Mouse (Mus musculus) cerebellum, adult 2 months (tissue): Measurements from ENCODE around the gene Ptprz1.

Source experiments
- CTCF ChIP-seq: fragments of 200-500 bp; IDR thresholded peaks from 2 replicates; pipeline ENCODE4 v1.5.1; 2011; ENCODE audit warnings: low read depth, mild to moderate bottlenecking, control low read depth, low read length, moderate library complexity, borderline replicate concordance; ENCODE audit not compliant: insufficient read depth
- POLR2A ChIP-seq: fragments of 200-500 bp; IDR thresholded peaks from 2 replicates; pipeline ENCODE4 v1.6.1; 2011; ENCODE audit warnings: low read length, control low read depth, borderline replicate concordance; ENCODE audit not compliant: insufficient read depth

DNA sequence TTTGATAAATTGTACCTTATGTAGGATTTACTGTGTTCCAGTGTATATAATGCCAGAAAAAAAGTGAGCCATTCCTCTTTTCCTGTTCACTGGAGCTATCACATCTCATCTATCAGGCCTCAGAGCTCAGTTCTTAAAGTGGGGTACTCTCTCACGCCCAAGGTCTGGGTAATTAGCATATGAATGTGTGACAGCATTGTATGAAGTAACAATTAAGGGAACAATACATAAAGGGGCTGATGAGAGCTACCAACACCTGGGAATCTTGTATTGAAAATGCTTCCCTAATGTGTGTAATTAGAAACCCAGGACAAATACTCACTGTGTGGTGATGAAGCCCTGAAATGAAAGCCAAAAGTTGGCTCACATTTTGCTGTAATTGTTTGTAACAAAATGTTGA is 47.6 kb downstream of the Ptprz1 start:
- no peak for TF ChIP-seq CTCF
- no peak for TF ChIP-seq POLR2A
